Mouse (Mus musculus): ENCODE measurements around the gene Cyp26b1.
A peak's percentile ranks its signal among the peaks of the same experiment; 100 is the strongest.

The Cyp26b1 gene

DNA sequence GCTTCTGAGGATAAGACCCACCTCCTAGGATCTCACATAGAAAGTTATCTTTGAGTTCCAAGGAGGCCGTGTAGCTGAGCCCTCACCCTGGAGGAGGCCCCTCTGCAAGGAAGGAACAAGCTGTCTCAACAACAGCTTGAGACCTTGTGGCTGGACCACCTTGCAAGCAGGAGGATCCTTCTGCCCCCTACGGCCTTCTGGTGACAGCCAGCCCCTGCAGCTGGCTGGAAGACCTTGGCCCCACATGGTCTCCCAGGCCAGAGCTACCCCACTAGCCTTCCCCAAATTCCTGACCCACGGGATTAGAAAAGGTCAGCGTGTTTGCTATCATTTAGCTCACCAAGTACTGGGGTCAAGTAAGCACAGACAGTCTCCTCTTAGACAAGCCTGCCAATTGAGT, 30.8 kb downstream of the Cyp26b1 start:
- DNase-seq (ENCODE audit: low spot score in 2 of 2), result no peak

DNA sequence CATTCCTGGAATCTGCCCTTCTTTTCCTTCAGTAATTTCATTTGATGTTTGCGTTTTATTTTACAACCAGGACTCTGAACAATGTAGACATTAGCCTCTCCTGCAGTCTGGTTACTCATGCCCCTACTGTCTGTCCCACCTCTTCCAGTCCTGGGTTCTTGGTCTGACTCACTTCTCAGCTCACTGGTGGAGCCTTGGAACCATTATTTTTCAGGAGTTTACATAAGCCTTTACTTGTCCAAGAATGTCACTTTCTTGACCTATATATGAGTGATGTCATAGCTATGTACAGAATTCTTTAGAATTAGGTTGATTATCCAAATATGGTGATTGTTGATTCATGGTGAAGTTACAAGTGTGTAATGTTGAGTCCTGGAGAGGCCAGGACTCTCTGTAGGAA, 32.5 kb downstream of the Cyp26b1 start:
- DNase-seq (ENCODE audit: low spot score in 2 of 2), result no peak

DNA sequence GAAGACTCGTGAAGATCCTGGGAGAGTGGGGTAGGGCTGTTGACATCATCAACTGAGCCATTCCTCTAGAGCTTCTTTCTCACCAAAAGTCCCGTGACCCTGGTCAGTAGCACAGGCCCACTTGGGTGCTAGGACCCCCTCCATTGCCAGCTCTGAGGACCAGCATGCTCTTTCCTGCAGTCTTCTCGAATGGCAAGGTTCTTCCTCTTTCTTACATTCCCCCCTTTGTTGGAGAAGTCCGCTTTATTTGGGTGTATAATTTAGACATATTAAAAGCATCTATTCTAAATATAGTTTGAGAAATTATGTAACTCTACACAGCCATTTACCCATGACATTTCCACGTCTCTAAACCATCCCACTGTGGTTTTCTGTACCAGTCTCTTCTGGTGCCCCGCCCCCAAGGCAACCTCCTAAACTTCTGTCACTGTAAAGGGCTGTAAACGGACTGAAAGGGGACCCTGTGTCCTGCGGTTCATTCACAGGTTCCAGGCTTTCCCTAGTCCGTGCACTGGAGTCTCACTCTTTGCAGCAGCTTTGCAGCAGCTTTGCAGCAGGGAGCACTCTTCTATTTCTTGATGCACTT, 43.8 kb downstream of the Cyp26b1 start:
- peak in 1 of 2 experiments; percentile 16 for DNase-seq (ENCODE audit: low spot score in 2 of 2)

DNA sequence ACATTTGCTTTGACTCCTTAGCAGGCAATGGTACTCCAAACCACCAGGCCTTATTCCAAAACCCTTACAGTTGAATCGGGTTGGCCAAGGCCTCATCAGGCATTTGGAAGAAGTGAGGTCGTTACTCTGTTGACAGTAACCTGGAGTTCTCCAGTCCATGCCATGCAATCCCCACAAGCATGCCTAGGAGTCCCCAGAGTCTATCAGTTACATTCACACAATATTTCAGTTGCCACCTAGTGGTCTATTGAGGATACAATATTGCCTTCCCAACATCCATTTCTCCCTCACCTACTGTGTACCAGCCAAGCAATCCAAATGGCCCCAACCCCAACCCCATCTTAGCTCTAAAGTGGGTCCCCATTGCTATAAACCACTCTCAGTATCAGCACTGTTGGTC, 48.3 kb downstream of the Cyp26b1 start:
- DNase-seq (ENCODE audit: low spot score in 2 of 2), result no peak

DNA sequence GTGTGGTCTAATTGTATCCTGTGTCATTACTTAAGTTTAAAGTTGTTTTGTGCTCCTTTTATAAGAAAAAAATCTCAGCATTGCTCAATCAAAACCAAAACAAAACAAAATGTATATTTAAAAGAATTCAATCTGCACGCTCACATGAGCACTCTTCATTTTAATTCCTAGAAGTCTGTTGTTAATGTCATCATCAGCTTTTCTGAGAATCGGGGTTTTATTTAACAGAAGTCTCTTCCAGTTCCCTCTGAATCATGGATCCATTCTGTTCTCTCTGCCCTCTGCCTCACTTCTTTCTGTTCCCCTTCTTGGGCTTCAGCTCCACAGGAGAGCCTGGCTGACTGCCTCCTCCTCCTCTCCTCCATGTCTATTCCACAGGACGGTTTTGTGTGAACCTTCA, 49.3 kb downstream of the Cyp26b1 start:
- no peak for DNase-seq (ENCODE audit: low spot score in 2 of 2)

DNA sequence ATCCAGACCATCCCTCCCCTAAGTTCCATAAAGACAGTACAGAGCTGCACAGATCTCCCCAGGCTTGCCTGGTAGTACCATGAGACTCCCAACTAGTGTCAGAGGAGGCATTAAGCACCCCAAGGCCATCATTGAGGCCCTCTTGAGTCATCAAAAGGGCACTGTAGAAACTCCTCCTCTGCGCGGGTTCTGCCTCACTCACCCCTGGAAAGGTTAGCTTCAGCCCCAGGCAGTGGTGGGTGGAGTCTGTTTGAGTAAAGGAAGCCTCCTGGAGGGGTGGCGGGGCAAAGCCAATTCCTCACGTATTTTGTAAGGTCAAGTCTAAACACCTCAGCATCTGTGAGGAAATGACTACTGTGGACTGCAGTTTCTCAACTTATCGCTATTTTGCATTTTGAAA, 50.2 kb downstream of the Cyp26b1 start:
- no peak for DNase-seq (ENCODE audit: low spot score in 2 of 2)

DNA sequence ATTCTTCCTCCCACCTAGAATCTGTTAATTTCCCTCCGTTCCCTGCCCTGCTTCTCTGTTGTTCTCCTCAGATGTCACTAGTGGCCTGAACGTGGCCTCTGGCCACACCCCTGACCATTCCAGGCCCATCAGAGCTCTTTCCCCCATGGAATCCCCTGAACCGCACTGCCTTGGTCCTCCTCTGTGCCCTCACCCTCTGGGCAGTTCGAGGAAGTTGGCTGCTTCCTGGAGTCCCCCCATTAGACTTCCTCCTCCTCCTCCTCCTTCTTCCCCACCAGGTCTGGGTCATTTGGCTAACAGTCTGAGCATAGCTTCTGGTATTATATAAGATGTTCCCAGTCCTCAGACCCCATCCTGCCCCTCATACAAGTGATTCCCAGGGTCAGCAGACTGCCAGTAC, 53.8 kb downstream of the Cyp26b1 start:
- DNase-seq (ENCODE audit: low spot score in 2 of 2), result no peak

DNA sequence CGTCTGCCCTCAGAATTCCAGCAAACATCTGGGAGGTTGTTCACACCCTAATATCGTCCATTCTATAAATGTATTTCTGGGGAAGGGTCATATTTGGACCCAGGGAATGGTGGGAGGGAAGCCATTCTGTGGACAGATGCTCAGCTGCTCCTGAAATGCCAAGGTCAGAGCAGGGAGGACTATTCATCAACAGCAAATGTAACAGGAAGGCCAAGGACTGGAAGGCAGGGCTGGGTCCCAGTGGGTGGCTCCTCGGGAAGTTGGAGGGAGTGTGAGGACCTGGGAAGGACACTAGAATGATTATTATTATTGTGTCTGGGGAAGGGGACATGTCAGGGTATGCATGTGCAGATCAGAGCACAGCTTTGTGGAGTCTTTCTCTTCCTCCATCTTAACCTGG, 55.0 kb downstream of the Cyp26b1 start:
- DNase-seq (ENCODE audit: low spot score in 2 of 2), result no peak

DNA sequence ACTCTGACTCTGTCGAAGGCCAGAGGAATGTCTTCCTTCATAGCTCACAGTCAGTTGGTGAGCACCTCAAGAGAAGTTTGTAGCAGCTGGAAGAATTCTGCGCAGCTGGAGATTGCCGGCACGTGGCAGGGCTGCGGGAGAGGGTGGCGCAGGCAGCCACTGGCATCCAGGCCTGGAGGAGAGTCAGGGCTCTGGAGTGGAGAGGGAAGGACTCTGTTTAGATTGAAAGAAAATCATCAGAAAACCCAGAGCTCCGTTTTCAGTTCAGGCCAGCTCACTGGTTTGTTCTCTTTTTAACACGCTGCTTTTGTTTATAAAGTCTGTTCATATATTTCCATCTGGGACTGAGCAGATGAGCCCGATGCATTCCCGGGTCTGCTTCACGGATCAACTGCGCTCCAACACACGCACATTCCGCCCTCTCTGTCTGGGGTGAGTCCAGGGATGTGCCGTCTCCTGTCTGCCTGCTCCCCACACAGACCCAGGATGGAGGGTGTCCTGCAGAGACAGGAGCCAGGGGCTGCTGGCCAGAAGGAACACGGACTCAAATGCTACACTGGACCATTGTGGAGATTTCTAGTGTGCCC, 56.0 kb downstream of the Cyp26b1 start:
- peak in 1 of 2 experiments; percentile 4 for DNase-seq (ENCODE audit: low spot score in 2 of 2)

DNA sequence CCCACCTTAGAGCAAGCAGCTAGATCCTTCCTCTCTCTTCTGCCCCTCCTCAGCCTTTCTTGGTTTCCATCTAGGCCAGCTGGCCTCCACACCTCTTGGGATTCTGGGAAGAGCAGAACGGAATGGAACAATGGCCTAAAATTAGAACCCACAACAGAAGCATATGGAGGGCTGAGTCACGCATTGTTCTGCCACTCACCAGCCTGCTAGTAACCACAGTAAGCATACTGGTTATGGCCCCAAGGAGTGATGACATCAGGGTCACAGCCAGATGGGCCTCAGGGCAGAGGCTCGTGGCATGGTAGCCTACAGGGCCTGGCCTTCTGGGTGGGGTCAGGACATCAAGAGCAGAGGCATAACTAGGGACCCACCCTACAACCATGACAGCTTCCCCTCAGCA, 58.8 kb downstream of the Cyp26b1 start:
- DNase-seq (ENCODE audit: low spot score in 2 of 2), result peak; percentile 22 to 27

DNA sequence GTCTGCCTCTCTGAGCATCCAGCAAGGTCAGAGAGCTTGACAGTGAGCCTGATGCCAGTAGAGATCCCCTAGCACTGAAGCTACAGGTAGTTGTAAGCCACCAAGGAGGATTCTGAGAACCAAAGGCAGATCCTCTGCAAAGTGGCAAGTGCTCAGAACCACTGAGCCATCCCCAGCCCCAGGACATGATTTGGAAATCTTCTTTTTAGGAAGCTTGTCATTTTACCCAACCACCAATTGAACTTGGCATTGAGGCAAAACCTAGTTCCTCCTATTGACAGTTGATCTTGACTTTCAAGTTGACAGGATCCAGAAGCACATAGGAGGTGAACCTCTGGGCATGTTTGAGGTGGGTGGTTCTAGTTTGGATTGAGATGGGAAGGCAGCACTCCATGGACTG, 63.8 kb downstream of the Cyp26b1 start:
- DNase-seq (ENCODE audit: low spot score in 2 of 2), result no peak

DNA sequence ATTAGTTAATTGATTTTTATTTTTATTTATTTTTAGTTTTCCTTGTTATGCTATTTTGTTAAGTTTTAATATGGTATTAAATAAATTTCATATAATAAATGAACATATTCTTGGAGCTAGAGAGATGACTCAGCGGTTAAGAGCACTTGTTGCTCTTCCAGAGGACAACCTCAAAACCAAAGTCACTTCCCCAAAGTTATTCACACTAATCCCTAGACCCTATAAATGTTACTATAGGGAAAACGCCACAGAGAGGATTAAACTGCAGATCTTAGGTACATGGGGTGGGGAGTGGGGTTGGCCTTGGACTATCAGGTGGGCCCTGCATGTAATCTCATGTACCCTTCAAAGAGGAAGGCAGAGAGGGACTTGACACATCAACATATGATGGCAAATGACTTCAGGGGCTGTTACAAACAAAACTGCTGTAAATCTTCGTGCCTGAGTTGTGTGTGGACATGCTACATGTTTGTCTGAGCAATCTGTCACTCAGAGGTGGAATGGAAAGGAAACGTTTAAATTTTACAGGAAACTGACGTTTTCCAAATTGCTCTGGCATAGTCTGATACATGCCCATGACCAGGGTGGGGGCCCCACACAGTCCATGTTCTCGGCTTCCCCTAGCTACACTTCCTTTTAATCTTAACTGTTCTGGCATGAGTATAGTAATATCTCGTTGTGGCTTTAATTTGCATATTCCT, 68.7 kb downstream of the Cyp26b1 start:
- no peak for DNase-seq (ENCODE audit: low spot score in 2 of 2)
